Mouse (Mus musculus): ENCODE measurements around the gene Hist1h2ab. TPM values are rescaled to one million over a fixed set of nuclear protein-coding genes. Genes with fewer than 3 reads are reported as not detected.

Hist1h2ab gene
- not detected for polyA plus RNA-seq (2014; fragmentation: Illumina TruSeq; extraction: RNeasy Lipid Tissue Mini Kit (QIAGEN cat#74804); ENCODE audit: low read depth, low replicate concordance)

GRCm38 (mm10) chr13:23750839-23751477 lies at the start of gene Hist1h2ab:
Hist1h2ab (plus strand) TSS chr13:23751126.

GRCm38 (mm10) chr13:23710374-23711089 lies 40.4 kb upstream of the Hist1h2ab start, which contains the start of gene Hfe:
Hfe (minus strand) TSS chr13:23710854.

GRCm38 (mm10) chr13:23738677-23739068 lies 12.3 kb upstream of the Hist1h2ab start, which contains the start of gene Hist1h1c:
Hist1h1c (plus strand) TSS chr13:23738808.

GRCm38 (mm10) chr13:23745381-23746161 lies 5.4 kb upstream of the Hist1h2ab start, which contains the start of gene Hist1h3c:
Hist1h3c (minus strand) TSS chr13:23745602.

GRCm38 (mm10) chr13:23746201-23747080 lies 4.5 kb upstream of the Hist1h2ab start, which contains the start of gene Hist1h2bb:
Hist1h2bb (plus strand) TSS chr13:23746734.

GRCm38 (mm10) chr13:23752067-23752741 lies 1.3 kb downstream of the Hist1h2ab start, which contains the start of gene Hist1h3b:
Hist1h3b (plus strand) TSS chr13:23752267.

DNA sequence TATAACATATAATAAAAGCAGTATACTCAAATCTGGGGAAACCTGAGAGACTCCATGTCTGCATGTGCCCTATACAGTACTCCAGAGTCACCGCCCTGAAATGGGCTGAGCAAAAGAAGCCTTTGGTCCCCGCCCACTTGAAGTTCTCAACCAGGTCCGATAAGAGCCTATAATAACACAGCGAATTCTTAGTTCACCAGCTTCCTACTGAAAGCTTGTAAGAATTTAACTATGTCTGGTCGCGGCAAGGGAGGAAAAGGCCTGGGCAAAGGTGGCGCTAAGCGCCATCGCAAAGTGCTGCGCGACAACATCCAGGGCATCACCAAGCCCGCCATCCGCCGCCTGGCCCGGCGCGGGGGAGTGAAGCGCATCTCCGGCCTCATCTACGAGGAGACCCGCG lies 5.9 kb downstream of the Hist1h2ab start, which contains the start of gene Hist1h4b:
TSS of gene Hist1h4b (plus strand) at position 224 of the 400 bp plus-strand sequence.

DNA sequence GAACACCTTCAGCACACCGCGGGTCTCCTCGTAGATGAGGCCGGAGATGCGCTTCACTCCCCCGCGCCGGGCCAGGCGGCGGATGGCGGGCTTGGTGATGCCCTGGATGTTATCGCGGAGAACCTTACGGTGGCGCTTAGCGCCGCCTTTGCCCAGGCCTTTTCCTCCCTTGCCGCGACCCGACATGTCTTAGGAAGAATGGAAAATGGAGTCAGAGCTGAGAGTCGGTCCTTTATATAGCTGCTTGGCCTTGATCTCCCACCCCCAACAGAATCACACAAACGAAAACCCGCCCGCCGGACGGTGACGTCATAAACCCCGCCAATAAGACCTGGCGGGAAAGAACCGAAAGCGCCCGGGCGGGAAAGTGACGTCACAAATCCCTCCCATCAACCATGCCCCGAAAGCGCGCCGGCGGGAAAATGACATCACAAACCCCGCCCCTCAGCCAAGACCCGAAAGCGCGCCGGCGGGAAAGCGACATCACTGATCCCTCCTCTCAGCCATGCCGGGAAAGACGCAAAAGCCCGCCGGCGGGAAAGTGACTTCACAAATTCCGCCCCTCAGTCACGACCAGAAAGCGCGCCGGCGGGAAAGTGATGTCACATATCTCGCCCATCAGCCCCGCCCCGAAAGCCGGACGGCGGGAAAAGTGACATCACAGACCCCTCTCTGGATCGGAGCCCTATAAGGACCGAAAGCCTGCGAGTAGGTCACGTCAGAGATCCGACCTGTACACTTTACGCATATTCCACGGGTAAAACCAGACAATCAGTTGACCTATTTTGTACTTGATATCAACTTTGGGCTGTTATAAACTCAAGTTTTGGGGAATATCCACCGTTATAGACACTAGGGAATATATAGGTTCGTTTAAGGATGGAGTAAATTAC lies 10.3 kb downstream of the Hist1h2ab start, which contains the start of gene Hist1h4a:
TSS of gene Hist1h4a (minus strand) at position 259 of the 893 bp plus-strand sequence.

DNA sequence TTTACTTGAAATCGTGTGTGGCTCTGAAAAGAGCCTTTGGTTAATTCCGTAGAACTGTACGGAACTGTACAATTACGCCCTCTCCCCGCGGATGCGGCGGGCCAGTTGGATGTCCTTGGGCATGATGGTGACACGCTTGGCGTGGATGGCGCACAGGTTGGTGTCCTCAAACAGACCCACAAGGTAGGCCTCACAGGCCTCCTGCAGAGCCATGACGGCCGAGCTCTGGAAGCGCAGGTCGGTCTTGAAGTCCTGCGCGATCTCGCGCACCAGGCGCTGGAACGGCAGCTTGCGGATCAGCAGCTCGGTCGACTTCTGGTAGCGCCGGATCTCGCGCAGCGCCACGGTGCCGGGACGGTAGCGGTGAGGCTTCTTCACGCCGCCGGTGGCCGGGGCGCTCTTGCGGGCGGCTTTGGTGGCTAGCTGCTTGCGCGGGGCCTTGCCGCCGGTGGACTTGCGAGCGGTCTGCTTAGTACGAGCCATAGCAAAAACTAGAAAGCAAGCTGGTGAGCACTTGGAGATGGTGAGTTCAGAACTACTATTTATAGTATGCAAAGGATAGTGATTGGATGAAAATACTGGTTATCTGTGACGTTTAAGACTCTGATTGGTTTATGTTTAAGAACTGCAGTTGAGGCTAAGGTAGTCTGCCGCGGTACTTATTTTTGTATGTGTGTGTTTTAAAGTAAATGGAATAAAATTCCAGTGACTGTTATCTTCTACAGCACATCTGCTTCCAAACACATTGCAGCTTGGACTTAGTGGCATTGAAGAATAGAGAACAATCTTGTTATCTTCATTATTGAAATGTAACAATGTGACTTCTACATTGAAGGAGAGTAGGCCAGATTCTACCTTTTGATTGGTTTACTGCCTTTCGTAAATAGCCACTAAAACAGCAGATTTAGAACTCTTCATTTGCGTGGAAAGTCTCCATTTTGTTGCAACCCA lies 11.2 kb downstream of the Hist1h2ab start, which contains the start of gene Hist1h3a:
TSS of gene Hist1h3a (minus strand) at position 516 of the 951 bp plus-strand sequence.

GRCm38 (mm10) chr13:23763586-23764323 lies 12.8 kb downstream of the Hist1h2ab start, which contains the start of gene Hist1h1a:
Hist1h1a (plus strand) TSS chr13:23763666.

GRCm38 (mm10) chr13:23769613-23770012 lies 18.7 kb downstream of the Hist1h2ab start, which contains the start of gene Trim38:
Trim38 (plus strand) TSS chr13:23769913.

Other genes starting within 250 kb of the Hist1h2ab start
- 46.3 TPM for gene Hist1h4h, start 220.1 kb upstream of the Hist1h2ab start, polyA plus RNA-seq (2014; fragmentation: Illumina TruSeq; extraction: RNeasy Lipid Tissue Mini Kit (QIAGEN cat#74804); ENCODE audit: low read depth, low replicate concordance)
- gene Hist1h2af, start 217.2 kb upstream of the Hist1h2ab start, polyA plus RNA-seq (2014; fragmentation: Illumina TruSeq; extraction: RNeasy Lipid Tissue Mini Kit (QIAGEN cat#74804); ENCODE audit: low read depth, low replicate concordance), result 2.5 TPM
- not detected for gene Hist1h3g, start 215.7 kb upstream of the Hist1h2ab start, polyA plus RNA-seq (2014; fragmentation: Illumina TruSeq; extraction: RNeasy Lipid Tissue Mini Kit (QIAGEN cat#74804); ENCODE audit: low read depth, low replicate concordance)
- 0.89 TPM for gene Hist1h2bh, start 207.7 kb upstream of the Hist1h2ab start, polyA plus RNA-seq (2014; fragmentation: Illumina TruSeq; extraction: RNeasy Lipid Tissue Mini Kit (QIAGEN cat#74804); ENCODE audit: low read depth, low replicate concordance)
- gene Hist1h3f, start 207.1 kb upstream of the Hist1h2ab start, polyA plus RNA-seq (2014; fragmentation: Illumina TruSeq; extraction: RNeasy Lipid Tissue Mini Kit (QIAGEN cat#74804); ENCODE audit: low read depth, low replicate concordance), result 0.68 TPM
- not detected for gene Hist1h4f, start 199.5 kb upstream of the Hist1h2ab start, polyA plus RNA-seq (2014; fragmentation: Illumina TruSeq; extraction: RNeasy Lipid Tissue Mini Kit (QIAGEN cat#74804); ENCODE audit: low read depth, low replicate concordance)
- 0.21 TPM for gene Hist1h1d, start 197.9 kb upstream of the Hist1h2ab start, polyA plus RNA-seq (2014; fragmentation: Illumina TruSeq; extraction: RNeasy Lipid Tissue Mini Kit (QIAGEN cat#74804); ENCODE audit: low read depth, low replicate concordance)
- not detected for gene Hist1h3e, start 188.8 kb upstream of the Hist1h2ab start, polyA plus RNA-seq (2014; fragmentation: Illumina TruSeq; extraction: RNeasy Lipid Tissue Mini Kit (QIAGEN cat#74804); ENCODE audit: low read depth, low replicate concordance)
- gene Hist1h2ae, start 179.9 kb upstream of the Hist1h2ab start, polyA plus RNA-seq (2014; fragmentation: Illumina TruSeq; extraction: RNeasy Lipid Tissue Mini Kit (QIAGEN cat#74804); ENCODE audit: low read depth, low replicate concordance), result not detected
- gene Hist1h2bg, start 179.7 kb upstream of the Hist1h2ab start, polyA plus RNA-seq (2014; fragmentation: Illumina TruSeq; extraction: RNeasy Lipid Tissue Mini Kit (QIAGEN cat#74804); ENCODE audit: low read depth, low replicate concordance), result not detected
- gene Hist1h2bf, start 176.9 kb upstream of the Hist1h2ab start, polyA plus RNA-seq (2014; fragmentation: Illumina TruSeq; extraction: RNeasy Lipid Tissue Mini Kit (QIAGEN cat#74804); ENCODE audit: low read depth, low replicate concordance), result not detected
- gene Hist1h2ad, start 176.7 kb upstream of the Hist1h2ab start, polyA plus RNA-seq (2014; fragmentation: Illumina TruSeq; extraction: RNeasy Lipid Tissue Mini Kit (QIAGEN cat#74804); ENCODE audit: low read depth, low replicate concordance), result not detected
- 0.76 TPM for gene Hist1h3d, start 175.4 kb upstream of the Hist1h2ab start, polyA plus RNA-seq (2014; fragmentation: Illumina TruSeq; extraction: RNeasy Lipid Tissue Mini Kit (QIAGEN cat#74804); ENCODE audit: low read depth, low replicate concordance)
- not detected for gene Hist1h4d, start 169.5 kb upstream of the Hist1h2ab start, polyA plus RNA-seq (2014; fragmentation: Illumina TruSeq; extraction: RNeasy Lipid Tissue Mini Kit (QIAGEN cat#74804); ENCODE audit: low read depth, low replicate concordance)
- 8.1 TPM for gene Hist1h2be, start 130.0 kb upstream of the Hist1h2ab start, polyA plus RNA-seq (2014; fragmentation: Illumina TruSeq; extraction: RNeasy Lipid Tissue Mini Kit (QIAGEN cat#74804); ENCODE audit: low read depth, low replicate concordance)
- gene Hist1h1e, start 128.6 kb upstream of the Hist1h2ab start, polyA plus RNA-seq (2014; fragmentation: Illumina TruSeq; extraction: RNeasy Lipid Tissue Mini Kit (QIAGEN cat#74804); ENCODE audit: low read depth, low replicate concordance), result 3.8 TPM
- 1.0 TPM for gene Hist1h2ac, start 67.2 kb upstream of the Hist1h2ab start, polyA plus RNA-seq (2014; fragmentation: Illumina TruSeq; extraction: RNeasy Lipid Tissue Mini Kit (QIAGEN cat#74804); ENCODE audit: low read depth, low replicate concordance)
- gene Hist1h2bc, start 66.9 kb upstream of the Hist1h2ab start, polyA plus RNA-seq (2014; fragmentation: Illumina TruSeq; extraction: RNeasy Lipid Tissue Mini Kit (QIAGEN cat#74804); ENCODE audit: low read depth, low replicate concordance), result 121 TPM
- gene Hist1h1t, start 55.3 kb upstream of the Hist1h2ab start, polyA plus RNA-seq (2014; fragmentation: Illumina TruSeq; extraction: RNeasy Lipid Tissue Mini Kit (QIAGEN cat#74804); ENCODE audit: low read depth, low replicate concordance), result not detected
- not detected for gene Hist1h4c, start 52.7 kb upstream of the Hist1h2ab start, polyA plus RNA-seq (2014; fragmentation: Illumina TruSeq; extraction: RNeasy Lipid Tissue Mini Kit (QIAGEN cat#74804); ENCODE audit: low read depth, low replicate concordance)
- 35.3 TPM for gene Hfe, start 40.3 kb upstream of the Hist1h2ab start, polyA plus RNA-seq (2014; fragmentation: Illumina TruSeq; extraction: RNeasy Lipid Tissue Mini Kit (QIAGEN cat#74804); ENCODE audit: low read depth, low replicate concordance)
- 171 TPM for gene Hist1h1c, start 12.3 kb upstream of the Hist1h2ab start, polyA plus RNA-seq (2014; fragmentation: Illumina TruSeq; extraction: RNeasy Lipid Tissue Mini Kit (QIAGEN cat#74804); ENCODE audit: low read depth, low replicate concordance)
- gene Hist1h3c, start 5.5 kb upstream of the Hist1h2ab start, polyA plus RNA-seq (2014; fragmentation: Illumina TruSeq; extraction: RNeasy Lipid Tissue Mini Kit (QIAGEN cat#74804); ENCODE audit: low read depth, low replicate concordance), result not detected
- not detected for gene Hist1h2bb, start 4.4 kb upstream of the Hist1h2ab start, polyA plus RNA-seq (2014; fragmentation: Illumina TruSeq; extraction: RNeasy Lipid Tissue Mini Kit (QIAGEN cat#74804); ENCODE audit: low read depth, low replicate concordance)
- not detected for gene Hist1h3b, start 1.1 kb downstream of the Hist1h2ab start, polyA plus RNA-seq (2014; fragmentation: Illumina TruSeq; extraction: RNeasy Lipid Tissue Mini Kit (QIAGEN cat#74804); ENCODE audit: low read depth, low replicate concordance)
- not detected for gene Hist1h4b, start 5.9 kb downstream of the Hist1h2ab start, polyA plus RNA-seq (2014; fragmentation: Illumina TruSeq; extraction: RNeasy Lipid Tissue Mini Kit (QIAGEN cat#74804); ENCODE audit: low read depth, low replicate concordance)
- gene Hist1h4a, start 10.1 kb downstream of the Hist1h2ab start, polyA plus RNA-seq (2014; fragmentation: Illumina TruSeq; extraction: RNeasy Lipid Tissue Mini Kit (QIAGEN cat#74804); ENCODE audit: low read depth, low replicate concordance), result not detected
- not detected for gene Hist1h3a, start 11.3 kb downstream of the Hist1h2ab start, polyA plus RNA-seq (2014; fragmentation: Illumina TruSeq; extraction: RNeasy Lipid Tissue Mini Kit (QIAGEN cat#74804); ENCODE audit: low read depth, low replicate concordance)
- gene Hist1h1a, start 12.5 kb downstream of the Hist1h2ab start, polyA plus RNA-seq (2014; fragmentation: Illumina TruSeq; extraction: RNeasy Lipid Tissue Mini Kit (QIAGEN cat#74804); ENCODE audit: low read depth, low replicate concordance), result not detected
- 0.31 TPM for gene Trim38, start 18.8 kb downstream of the Hist1h2ab start, polyA plus RNA-seq (2014; fragmentation: Illumina TruSeq; extraction: RNeasy Lipid Tissue Mini Kit (QIAGEN cat#74804); ENCODE audit: low read depth, low replicate concordance)
- gene Slc17a2, start 55.9 kb downstream of the Hist1h2ab start, polyA plus RNA-seq (2014; fragmentation: Illumina TruSeq; extraction: RNeasy Lipid Tissue Mini Kit (QIAGEN cat#74804); ENCODE audit: low read depth, low replicate concordance), result not detected
- 0.34 TPM for gene Slc17a3, start 88.3 kb downstream of the Hist1h2ab start, polyA plus RNA-seq (2014; fragmentation: Illumina TruSeq; extraction: RNeasy Lipid Tissue Mini Kit (QIAGEN cat#74804); ENCODE audit: low read depth, low replicate concordance)
- not detected for gene Slc17a1, start 116.6 kb downstream of the Hist1h2ab start, polyA plus RNA-seq (2014; fragmentation: Illumina TruSeq; extraction: RNeasy Lipid Tissue Mini Kit (QIAGEN cat#74804); ENCODE audit: low read depth, low replicate concordance)
- gene Slc17a4, start 163.9 kb downstream of the Hist1h2ab start, polyA plus RNA-seq (2014; fragmentation: Illumina TruSeq; extraction: RNeasy Lipid Tissue Mini Kit (QIAGEN cat#74804); ENCODE audit: low read depth, low replicate concordance), result not detected
- gene Hist1h2ba, start 183.0 kb downstream of the Hist1h2ab start, polyA plus RNA-seq (2014; fragmentation: Illumina TruSeq; extraction: RNeasy Lipid Tissue Mini Kit (QIAGEN cat#74804); ENCODE audit: low read depth, low replicate concordance), result not detected
- not detected for gene Hist1h2aa, start 183.3 kb downstream of the Hist1h2ab start, polyA plus RNA-seq (2014; fragmentation: Illumina TruSeq; extraction: RNeasy Lipid Tissue Mini Kit (QIAGEN cat#74804); ENCODE audit: low read depth, low replicate concordance)
- gene Scgn, start 240.1 kb downstream of the Hist1h2ab start, polyA plus RNA-seq (2014; fragmentation: Illumina TruSeq; extraction: RNeasy Lipid Tissue Mini Kit (QIAGEN cat#74804); ENCODE audit: low read depth, low replicate concordance), result not detected

All from heart, adult 10 weeks (tissue).